Mouse (Mus musculus) embryonic facial prominence, embryonic 15.5 days (tissue): ENCODE results near the gene Irak3. TPM values are rescaled to one million over a fixed set of nuclear protein-coding genes. Genes with fewer than 3 reads are reported as not detected.
A peak's percentile ranks its signal among the peaks of the same experiment; 100 is the strongest.

Experiments used
- ATAC-seq: fragments of 200-750 bp; cut with Nextera tagmentation; 2 replicates; pipeline ENCODE4 v1.8.0; 2017; ENCODE audit warnings: low read depth, moderate TSS enrichment; ENCODE audit not compliant: insufficient number of reproducible peaks, low FRiP score, low TSS enrichment
- H3K27ac ChIP-seq: fragments of 300-500 bp; sonication (generic); replicated peaks from 2 replicates; pipeline ENCODE4 v1.5.1; 2015; ENCODE audit warnings: mild to moderate bottlenecking, inconsistent platforms
- H3K27me3 ChIP-seq: fragments of 300-500 bp; sonication (generic); 2 replicates; pipeline ENCODE4 v1.6.1; 2015; ENCODE audit warnings: inconsistent platforms
- H3K36me3 ChIP-seq: fragments of 300-500 bp; sonication (generic); 2 replicates; pipeline ENCODE4 v1.6.1; 2015; ENCODE audit warnings: mild to moderate bottlenecking, inconsistent platforms
- H3K4me1 ChIP-seq: fragments of 300-500 bp; sonication (generic); 2 replicates; pipeline ENCODE4 v1.6.1; 2015; ENCODE audit warnings: inconsistent platforms
- H3K4me2 ChIP-seq: fragments of 300-500 bp; sonication (generic); replicated peaks from 2 replicates; pipeline ENCODE4 v1.6.1; 2015; ENCODE audit warnings: mild to moderate bottlenecking, inconsistent platforms
- H3K4me3 ChIP-seq: fragments of 300-500 bp; sonication (generic); replicated peaks from 2 replicates; pipeline ENCODE4 v1.5.1; 2015; ENCODE audit warnings: mild to moderate bottlenecking, inconsistent platforms
- H3K9ac ChIP-seq: fragments of 300-500 bp; sonication (generic); 2 replicates; pipeline ENCODE4 v1.6.1; 2015; ENCODE audit warnings: inconsistent platforms
- H3K9me3 ChIP-seq: fragments of 300-500 bp; sonication (generic); replicated peaks from 2 replicates; pipeline ENCODE4 v1.6.1; 2016; ENCODE audit warnings: inconsistent platforms
- WGBS: fragments of 180-500 bp; shearing (Covaris S2); methylation state at CpG from one replicate; pipeline ENCODE4 v1.1.7; 2015; 5-methylcytosine and 5-hydroxymethylcytosine counted together
- polyA plus RNA-seq: library from polyadenylated mRNA; unstranded; fragments of >200 nt; fragmentation: Nextera tagmentation; extraction: Ambion mirVana; gene quantifications from 2 replicates; pipeline ENCODE4 v1.2.1, GENCODE M21; 2015

Irak3 gene
- 2.5 and 2.8 TPM in 2 replicates for polyA plus RNA-seq

GRCm38 (mm10) chr10:120201961-120202402 is at the start of gene Irak3:
Gene Irak3 (minus strand): TSS chr10:120202130.
- H3K9ac ChIP-seq, result peak within 1 kb of the TSS; percentile 28; the same call in 1 of the 2 replicates
- H3K36me3 ChIP-seq, result no peaks in the 10 kb centered on the region
- H3K4me2 ChIP-seq, result peak within 1 kb of the TSS; percentile 93
- H3K27ac ChIP-seq, result peak within 1 kb of the TSS; percentile 29; the same call in 1 of the 2 replicates
- H3K4me3 ChIP-seq, result peak within 1 kb of the TSS; percentile 62
- ATAC-seq, result peak; percentile 29; the same call in 1 of the 2 replicates
- H3K27me3 ChIP-seq, result no peaks in the 10 kb centered on the region
- peaks cover 8% of the 10 kb centered on the region; the same call in 1 of the 2 replicates for H3K4me1 ChIP-seq
- WGBS, result under 1% methylated on average over 13 of the region's 13 CpGs
- no peaks in the 10 kb centered on the region for H3K9me3 ChIP-seq

- no peak overlapping the region for H3K9ac ChIP-seq
- no peaks in the 10 kb centered on the region for H3K36me3 ChIP-seq
- H3K27me3 ChIP-seq, result no peaks in the 10 kb centered on the region
- ATAC-seq, result no peak
- no peak overlapping the region for H3K4me2 ChIP-seq
- H3K4me3 ChIP-seq, result no peak overlapping the region
- 35% methylated on average over 11 of the region's 11 CpGs for WGBS
- H3K4me1 ChIP-seq, result peaks cover 25% of the 10 kb centered on the region
- H3K27ac ChIP-seq, result no peak overlapping the region
- no peaks in the 10 kb centered on the region for H3K9me3 ChIP-seq
Observed at GRCm38 (mm10) chr10:120250911-120251683, 49.2 kb upstream of the Irak3 start.

- ATAC-seq, result no peak
- H3K27ac ChIP-seq, result peak overlapping the region; percentile 18; the same call in 1 of the 2 replicates
- no peak overlapping the region for H3K4me3 ChIP-seq
- no peaks in the 10 kb centered on the region for H3K36me3 ChIP-seq
- H3K27me3 ChIP-seq, result no peaks in the 10 kb centered on the region
- H3K4me1 ChIP-seq, result peaks cover 26% of the 10 kb centered on the region
- H3K4me2 ChIP-seq, result peak overlapping the region; percentile 18
- no peaks in the 10 kb centered on the region for H3K9me3 ChIP-seq
- no peak overlapping the region for H3K9ac ChIP-seq
- WGBS, result 27% methylated on average over 9 of the region's 9 CpGs
Observed at GRCm38 (mm10) chr10:120246994-120247750, 45.2 kb upstream of the Irak3 start.

- no peaks in the 10 kb centered on the region for H3K27me3 ChIP-seq
- H3K36me3 ChIP-seq, result no peaks in the 10 kb centered on the region
- H3K27ac ChIP-seq, result no peak overlapping the region; the same call in 1 of the 2 replicates
- no peak overlapping the region for H3K4me3 ChIP-seq
- peak; percentile 63; the same call in 1 of the 2 replicates for ATAC-seq
- WGBS, result 28% methylated on average over 5 of the region's 5 CpGs
- H3K4me2 ChIP-seq, result peak overlapping the region; percentile 30; the same call in 1 of the 2 replicates
- peaks cover 22% of the 10 kb centered on the region for H3K4me1 ChIP-seq
- H3K9ac ChIP-seq, result no peak overlapping the region
- H3K9me3 ChIP-seq, result no peaks in the 10 kb centered on the region
Observed at GRCm38 (mm10) chr10:120245681-120246080, 43.8 kb upstream of the Irak3 start.

GRCm38 (mm10) chr10:120242421-120242820 is 40.5 kb upstream of the Irak3 start:
- Histone ChIP-seq H3K36me3 (no peaks in the 10 kb centered on the region), H3K27me3 (no peaks in the 10 kb centered on the region), H3K4me3 (no peak overlapping the region), H3K27ac (no peak overlapping the region), H3K4me2 (no peak overlapping the region), H3K4me1 (peaks cover 22% of the 10 kb centered on the region), H3K9me3 (no peaks in the 10 kb centered on the region), H3K9ac (no peak overlapping the region)
- WGBS, result 20% methylated on average over 6 of the region's 6 CpGs
- ATAC-seq, result no peak

GRCm38 (mm10) chr10:120239476-120239875 is 37.5 kb upstream of the Irak3 start:
- no peak for ATAC-seq
- 68% methylated on average over 6 of the region's 6 CpGs for WGBS
- Histone ChIP-seq H3K36me3 (no peaks in the 10 kb centered on the region), H3K27ac (no peak overlapping the region), H3K4me2 (no peak overlapping the region), H3K9ac (no peak overlapping the region), H3K4me3 (no peak overlapping the region), H3K9me3 (no peaks in the 10 kb centered on the region), H3K27me3 (no peaks in the 10 kb centered on the region), H3K4me1 (no peaks in the 10 kb centered on the region)

GRCm38 (mm10) chr10:120238241-120238640 is 36.3 kb upstream of the Irak3 start:
- WGBS, result 88% methylated on average over 8 of the region's 8 CpGs
- no peak overlapping the region for H3K27ac ChIP-seq
- H3K27me3 ChIP-seq, result no peaks in the 10 kb centered on the region

GRCm38 (mm10) chr10:120236855-120237254 is 34.9 kb upstream of the Irak3 start:
- 35% methylated on average over 9 of the region's 9 CpGs for WGBS
- H3K4me2 ChIP-seq, result 0 out of 2 replicates have a peak overlapping the region, but pooled peaks have one; percentile 3
- no peaks in the 10 kb centered on the region for H3K27me3 ChIP-seq
- no peaks in the 10 kb centered on the region for H3K9me3 ChIP-seq
- H3K27ac ChIP-seq, result no peak overlapping the region
- H3K36me3 ChIP-seq, result no peaks in the 10 kb centered on the region
- no peaks in the 10 kb centered on the region for H3K4me1 ChIP-seq
- H3K9ac ChIP-seq, result no peak overlapping the region
- ATAC-seq, result no peak
- H3K4me3 ChIP-seq, result no peak overlapping the region

More at GRCm38 (mm10) chr10:120238241-120238640, 36.3 kb upstream of the Irak3 start:
- Histone ChIP-seq H3K36me3 (no peaks in the 10 kb centered on the region), H3K4me3 (no peak overlapping the region), H3K4me1 (no peaks in the 10 kb centered on the region), H3K4me2 (no peak overlapping the region), H3K9ac (no peak overlapping the region), H3K9me3 (no peaks in the 10 kb centered on the region)
- ATAC-seq, result no peak

GRCm38 (mm10) chr10:120233655-120234367 is 31.9 kb upstream of the Irak3 start:
- 28% methylated on average over 18 of the region's 18 CpGs for WGBS
- H3K9ac ChIP-seq, result no peak overlapping the region

GRCm38 (mm10) chr10:120231718-120232117 is 29.8 kb upstream of the Irak3 start:
- Histone ChIP-seq H3K4me2 (no peak overlapping the region), H3K9ac (no peak overlapping the region), H3K9me3 (no peaks in the 10 kb centered on the region), H3K27ac (no peak overlapping the region), H3K4me1 (peaks cover 22% of the 10 kb centered on the region), H3K36me3 (peaks cover 27% of the 10 kb centered on the region), H3K4me3 (no peak overlapping the region), H3K27me3 (no peaks in the 10 kb centered on the region)
- ATAC-seq, result no peak
- WGBS, result 33% methylated on average over 5 of the region's 5 CpGs

More at GRCm38 (mm10) chr10:120233655-120234367, 31.9 kb upstream of the Irak3 start:
- Histone ChIP-seq H3K4me1 (peaks cover 5% of the 10 kb centered on the region; the same call in 1 of the 2 replicates), H3K36me3 (peaks cover 22% of the 10 kb centered on the region), H3K27ac (no peak overlapping the region), H3K4me2 (peak overlapping the region; percentile 25; the same call in 1 of the 2 replicates), H3K27me3 (no peaks in the 10 kb centered on the region), H3K4me3 (no peak overlapping the region), H3K9me3 (no peaks in the 10 kb centered on the region)
- 0 out of 2 replicates have a peak, but pooled peaks have one; percentile 13 for ATAC-seq
